Mouse (Mus musculus) monocyte, adult 59 days (primary cell): ENCODE data around the gene Sdf4. TPM values are rescaled to one million over a fixed set of nuclear protein-coding genes. Genes with fewer than 3 reads are reported as not detected.

Experiments used
- total RNA-seq, 2 experiments: library from RNA; stranded (reverse); gene quantifications; one replicate each; pipeline ENCODE4 v1.2.4; 2023

Gene Sdf4
- 100 to 1,000 TPM; 142 to 157 TPM for total RNA-seq

GRCm38 (mm10) chr4:155992241-155992905 is at the start of gene Sdf4, which contains the start of gene B3galt6:
TSS of gene Sdf4 (plus strand) at chr4:155992872.
TSS of gene B3galt6 (minus strand) at chr4:155992649.

DNA sequence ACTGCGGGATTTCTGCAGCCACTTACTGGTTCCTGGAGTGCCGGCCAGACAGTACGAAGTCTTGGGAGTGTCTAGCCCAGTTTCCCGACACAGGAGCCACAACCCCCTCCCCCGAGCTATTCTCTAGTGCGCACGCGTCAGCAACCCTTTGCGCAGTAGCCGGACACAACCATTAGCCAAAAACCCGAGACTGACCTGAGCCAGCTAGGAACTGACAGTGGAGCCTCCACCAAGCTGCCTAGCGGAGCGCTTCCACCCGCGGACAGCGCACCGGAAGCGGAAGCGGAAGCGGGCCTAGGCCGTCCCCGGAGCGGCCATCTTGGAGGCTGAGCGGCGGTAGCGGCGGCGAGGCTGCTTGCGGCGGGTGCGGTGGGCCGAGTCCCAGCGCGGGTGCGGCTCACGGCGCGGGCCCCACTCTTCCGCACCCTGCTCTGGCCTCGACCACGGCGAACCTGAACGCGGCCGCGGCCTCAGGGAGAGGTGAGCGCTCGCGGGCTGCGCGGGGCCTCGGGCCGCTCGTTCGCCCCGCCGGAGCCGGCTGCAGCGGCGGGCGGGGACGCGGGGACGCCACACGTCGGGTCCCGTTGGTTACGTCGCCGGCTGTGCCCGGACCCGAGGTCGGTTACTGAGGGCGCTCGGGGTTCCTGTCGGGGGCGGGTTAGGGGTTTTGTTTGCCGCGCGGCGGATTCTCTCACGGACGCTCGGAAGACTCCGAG is 49.0 kb upstream of the Sdf4 start, which contains the start of gene Ube2j2:
TSS of gene Ube2j2 (plus strand) at position 298 of the 716 bp plus-strand sequence.

GRCm38 (mm10) chr4:155962167-155962971 is 30.3 kb upstream of the Sdf4 start, which contains the start of gene C1qtnf12:
TSS of gene C1qtnf12 (plus strand) at chr4:155962318.

GRCm38 (mm10) chr4:156013637-156014036 is 21.0 kb downstream of the Sdf4 start, which contains the start of gene Tnfrsf4:
TSS of gene Tnfrsf4 (plus strand) at chr4:156013843.

DNA sequence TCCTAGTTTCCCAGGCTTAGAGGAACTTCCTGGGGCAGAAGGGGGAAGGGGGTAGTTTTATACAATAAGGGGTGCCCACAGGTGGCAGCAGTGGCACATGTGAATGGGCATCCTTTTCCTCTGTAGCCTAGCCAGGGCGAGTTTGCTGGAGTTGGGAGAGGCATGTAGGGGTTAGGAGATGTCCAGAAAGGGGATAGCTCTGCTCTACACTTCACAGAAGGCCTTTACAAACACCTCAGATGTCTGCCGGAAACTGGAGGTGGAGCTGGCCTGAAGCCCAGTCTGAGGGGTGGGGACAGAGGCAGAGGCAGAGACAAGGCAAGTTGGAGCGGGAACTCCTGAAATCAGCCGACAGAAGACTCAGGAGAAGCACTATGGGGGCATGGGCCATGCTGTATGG is 33.3 kb downstream of the Sdf4 start, which contains the start of gene Tnfrsf18:
TSS of gene Tnfrsf18 (plus strand) at position 152 of the 400 bp plus-strand sequence.

DNA sequence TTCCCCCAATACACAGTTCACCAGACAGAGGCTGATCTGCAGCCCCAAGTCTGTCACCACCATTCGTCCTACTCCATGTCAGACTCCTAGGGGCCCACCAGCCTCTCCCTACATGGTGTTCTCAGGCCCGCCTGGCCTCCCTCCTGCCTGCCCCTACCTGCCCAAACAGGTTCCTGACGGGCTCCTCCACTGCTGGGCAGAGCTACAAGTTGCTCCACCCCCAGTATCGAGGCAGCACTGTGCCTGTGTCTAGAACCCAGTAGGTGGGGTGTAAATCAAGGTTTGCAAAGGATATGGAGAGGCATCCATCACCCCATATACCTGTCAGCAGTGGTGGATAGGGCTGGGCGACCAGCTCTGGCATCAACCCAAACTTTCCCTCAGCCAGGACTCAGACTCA is 66.6 kb downstream of the Sdf4 start, which contains the start of gene Ttll10:
TSS of gene Ttll10 (minus strand) at position 154 of the 400 bp plus-strand sequence.

Other genes with a start within 250 kb of the Sdf4 start
- gene Atad3a, start 231.8 kb upstream of the Sdf4 start, total RNA-seq, result 10 to 100 TPM; 24.2 to 24.6 TPM
- under 1 TPM in 1 of 2 experiments, not detected in 1; 0.21 TPM for gene Vwa1, start 218.2 kb upstream of the Sdf4 start, total RNA-seq
- gene Tmem88b, start 207.0 kb upstream of the Sdf4 start, total RNA-seq, result not detected
- not detected for gene Ankrd65, start 202.4 kb upstream of the Sdf4 start, total RNA-seq
- 10 to 100 TPM; 51.0 to 54.8 TPM for gene Mrpl20, start 190.0 kb upstream of the Sdf4 start, total RNA-seq
- gene Ccnl2, start 180.4 kb upstream of the Sdf4 start, total RNA-seq, result 100 to 1,000 TPM; 158 to 164 TPM
- gene Aurkaip1, start 161.6 kb upstream of the Sdf4 start, total RNA-seq, result 10 to 100 TPM; 58.6 to 66.6 TPM
- 1 to 10 TPM in 1 of 2 experiments, under 1 TPM in 1; 0.50 to 1.3 TPM for gene Mxra8, start 153.2 kb upstream of the Sdf4 start, total RNA-seq
- gene Dvl1, start 145.5 kb upstream of the Sdf4 start, total RNA-seq, result 10 to 100 TPM; 41.4 to 45.3 TPM
- gene Tas1r3, start 129.5 kb upstream of the Sdf4 start, total RNA-seq, result under 1 TPM; 0.58 to 0.84 TPM
- 10 to 100 TPM in 1 of 2 experiments, 1 to 10 TPM in 1; 7.6 to 15.4 TPM for gene Cptp, start 123.4 kb upstream of the Sdf4 start, total RNA-seq
- 10 to 100 TPM; 32.4 to 38.0 TPM for gene Ints11, start 123.3 kb upstream of the Sdf4 start, total RNA-seq
- gene Pusl1, start 101.1 kb upstream of the Sdf4 start, total RNA-seq, result 10 to 100 TPM; 23.1 to 25.2 TPM
- 10 to 100 TPM; 57.8 to 64.3 TPM for gene Acap3, start 101.0 kb upstream of the Sdf4 start, total RNA-seq
- 100 to 1,000 TPM; 105 to 114 TPM for gene Ube2j2, start 49.0 kb upstream of the Sdf4 start, total RNA-seq
- gene C1qtnf12, start 30.6 kb upstream of the Sdf4 start, total RNA-seq, result 1 to 10 TPM; 2.9 to 9.5 TPM
- 1 to 10 TPM; 1.7 to 2.4 TPM for gene B3galt6, start 223 bp upstream of the Sdf4 start, total RNA-seq
- 1 to 10 TPM; 1.5 to 2.2 TPM for gene Tnfrsf4, start 21.0 kb downstream of the Sdf4 start, total RNA-seq
- 1 to 10 TPM; 2.7 to 3.6 TPM for gene Tnfrsf18, start 33.3 kb downstream of the Sdf4 start, total RNA-seq
- not detected for gene Ttll10, start 66.5 kb downstream of the Sdf4 start, total RNA-seq
- gene 9430015G10Rik, start 117.1 kb downstream of the Sdf4 start, total RNA-seq, result 10 to 100 TPM; 14.0 to 16.8 TPM
- under 1 TPM; 0.33 to 0.55 TPM for gene Rnf223, start 137.6 kb downstream of the Sdf4 start, total RNA-seq
- 10 to 100 TPM; 15.8 TPM for gene Agrn, start 204.6 kb downstream of the Sdf4 start, total RNA-seq
- gene Isg15, start 207.9 kb downstream of the Sdf4 start, total RNA-seq, result 10 to 100 TPM; 13.2 to 17.7 TPM
- gene AW011738, start 210.4 kb downstream of the Sdf4 start, total RNA-seq, result 10 to 100 TPM; 13.4 to 17.9 TPM
- under 1 TPM; 0.18 to 0.47 TPM for gene Perm1, start 223.0 kb downstream of the Sdf4 start, total RNA-seq
- gene Plekhn1, start 242.0 kb downstream of the Sdf4 start, total RNA-seq, result 10 to 100 TPM; 24.3 to 25.0 TPM
- gene Noc2l, start 243.1 kb downstream of the Sdf4 start, total RNA-seq, result 10 to 100 TPM; 58.4 to 59.9 TPM